Mouse (Mus musculus): ENCODE measurements around the gene Zfp287. TPM values are rescaled to one million over a fixed set of nuclear protein-coding genes. Genes with fewer than 3 reads are reported as not detected.

Zfp287 gene
- polyA plus RNA-seq, 1 experiment: 1.8 TPM

DNA sequence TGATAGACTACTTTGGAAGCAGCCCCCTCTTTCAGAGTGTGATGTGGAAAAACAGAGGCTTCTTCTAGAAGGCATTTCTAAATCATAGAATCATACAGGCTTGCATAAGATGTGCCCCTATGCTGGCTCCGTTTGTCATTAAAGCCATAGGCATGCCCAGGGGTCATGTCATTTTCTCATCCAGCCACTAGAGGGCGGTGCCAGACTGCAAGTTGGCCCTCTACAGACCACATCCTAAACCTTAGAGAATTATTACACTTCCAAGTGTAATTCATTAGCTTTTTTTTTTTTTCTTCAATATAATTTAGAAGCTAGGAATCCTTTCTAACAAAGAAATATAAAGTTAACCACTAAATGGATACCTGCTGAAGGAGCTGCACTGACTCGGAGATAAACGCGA lies 12.4 kb upstream of the Zfp287 start:
- H3K27me3 ChIP-seq (ENCODE audit: control insufficient read depth, insufficient read depth, low read length): no peaks in the 10 kb centered on the region
- no peaks in the 10 kb centered on the region for H3K4me1 ChIP-seq (ENCODE audit: control insufficient read depth, insufficient read depth, insufficient read length)
- no peaks in the 10 kb centered on the region for H3K36me3 ChIP-seq (ENCODE audit: control insufficient read depth, insufficient read depth, low read length)
- H3K4me3 ChIP-seq (ENCODE audit: extremely low read depth, insufficient read depth, insufficient read length): no peak overlapping the region
- DNase-seq (ENCODE audit: low read depth in 1 of 2, low spot score in 2 of 2): peak in 1 of 2 experiments; percentile 72
- 50% methylated on average over 5 of the region's 5 CpGs for WGBS
- TF ChIP-seq POLR2A (IDR thresholded peaks at IDR 0.05; ENCODE audit: low read depth, low read length) (no peak), CTCF (IDR thresholded peaks at IDR 0.05; ENCODE audit: extremely low read depth, insufficient read depth, insufficient read length, insufficient replicate concordance) (peak; percentile 80; the same call in 1 of the 2 replicates)
- no peak overlapping the region for H3K27ac ChIP-seq (ENCODE audit: insufficient read depth, low read length)

DNA sequence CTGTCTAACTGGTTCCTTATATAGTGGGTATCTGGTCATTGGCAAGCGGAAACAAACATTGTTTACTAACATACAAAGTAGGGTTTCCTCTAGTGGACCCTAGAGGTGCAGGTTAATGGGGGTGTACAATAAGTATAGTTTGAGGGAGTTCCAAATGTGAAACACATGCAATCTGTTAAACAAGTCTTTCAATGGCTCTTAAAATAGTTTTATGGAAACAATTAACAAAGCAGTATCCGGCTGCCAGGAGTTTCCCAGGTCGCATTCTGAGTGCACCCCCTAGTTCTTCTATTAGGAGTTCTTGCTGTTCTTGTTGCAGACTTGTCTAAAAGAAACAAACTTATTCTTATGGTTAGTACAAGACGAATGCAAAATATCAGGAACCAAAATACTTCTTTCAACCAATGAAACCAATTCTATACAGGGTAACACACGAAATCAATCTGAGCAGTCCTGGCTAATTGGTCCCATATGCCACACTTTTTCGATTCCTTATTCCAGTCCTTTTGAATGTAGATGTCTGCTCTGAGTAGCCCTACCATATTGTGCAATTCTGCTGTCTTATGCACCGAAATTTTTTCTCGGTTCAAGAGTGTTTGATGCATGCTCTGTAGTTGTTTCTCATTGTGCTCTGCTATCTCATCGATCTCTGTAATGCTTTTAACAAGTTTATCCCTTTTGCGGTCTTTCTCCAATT lies 10.7 kb upstream of the Zfp287 start:
- no peak for DNase-seq (ENCODE audit: low read depth in 1 of 2, low spot score in 2 of 2)
- 87% methylated on average over 10 of the region's 10 CpGs for WGBS
- no peaks in the 10 kb centered on the region for H3K27me3 ChIP-seq (ENCODE audit: control insufficient read depth, insufficient read depth, low read length)
- no peak overlapping the region for H3K27ac ChIP-seq (ENCODE audit: insufficient read depth, low read length)
- H3K4me3 ChIP-seq (ENCODE audit: extremely low read depth, insufficient read depth, insufficient read length): no peak overlapping the region
- H3K4me1 ChIP-seq (ENCODE audit: control insufficient read depth, insufficient read depth, insufficient read length): no peaks in the 10 kb centered on the region
- no peak for TF ChIP-seq POLR2A (IDR thresholded peaks at IDR 0.05; ENCODE audit: low read depth, low read length)
- no peak for TF ChIP-seq CTCF (IDR thresholded peaks at IDR 0.05; ENCODE audit: extremely low read depth, insufficient read depth, insufficient read length, insufficient replicate concordance)
- H3K36me3 ChIP-seq (ENCODE audit: control insufficient read depth, insufficient read depth, low read length): no peaks in the 10 kb centered on the region

DNA sequence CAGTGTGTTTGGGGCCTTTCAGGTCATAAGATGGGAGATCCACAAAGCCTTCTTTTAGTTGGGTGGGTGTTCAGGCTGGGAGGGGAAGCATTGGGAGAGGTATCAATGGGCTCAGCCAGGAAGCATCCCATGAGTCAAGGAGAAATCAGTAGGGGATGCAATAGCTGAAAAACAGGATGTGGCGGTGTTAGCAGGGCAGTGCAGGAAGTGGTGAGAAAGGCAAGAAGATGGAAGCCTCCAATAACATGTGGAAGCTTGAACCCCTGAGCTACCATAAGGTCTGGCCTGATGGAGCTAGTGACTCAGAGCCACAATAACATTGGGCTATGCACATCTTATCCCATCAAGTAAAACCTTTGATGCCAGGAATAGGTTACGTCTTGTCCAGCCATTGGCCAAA lies 9.5 kb upstream of the Zfp287 start:
- DNase-seq (ENCODE audit: low read depth in 1 of 2, low spot score in 2 of 2): no peak
- no peaks in the 10 kb centered on the region for H3K36me3 ChIP-seq (ENCODE audit: control insufficient read depth, insufficient read depth, low read length)
- no peaks in the 10 kb centered on the region for H3K27me3 ChIP-seq (ENCODE audit: control insufficient read depth, insufficient read depth, low read length)
- TF ChIP-seq CTCF (IDR thresholded peaks at IDR 0.05; ENCODE audit: extremely low read depth, insufficient read depth, insufficient read length, insufficient replicate concordance): no peak
- TF ChIP-seq POLR2A (IDR thresholded peaks at IDR 0.05; ENCODE audit: low read depth, low read length): no peak
- H3K27ac ChIP-seq (ENCODE audit: insufficient read depth, low read length): no peak overlapping the region
- 68% methylated on average over 2 of the region's 2 CpGs for WGBS
- H3K4me3 ChIP-seq (ENCODE audit: extremely low read depth, insufficient read depth, insufficient read length): no peak overlapping the region
- no peaks in the 10 kb centered on the region for H3K4me1 ChIP-seq (ENCODE audit: control insufficient read depth, insufficient read depth, insufficient read length)

DNA sequence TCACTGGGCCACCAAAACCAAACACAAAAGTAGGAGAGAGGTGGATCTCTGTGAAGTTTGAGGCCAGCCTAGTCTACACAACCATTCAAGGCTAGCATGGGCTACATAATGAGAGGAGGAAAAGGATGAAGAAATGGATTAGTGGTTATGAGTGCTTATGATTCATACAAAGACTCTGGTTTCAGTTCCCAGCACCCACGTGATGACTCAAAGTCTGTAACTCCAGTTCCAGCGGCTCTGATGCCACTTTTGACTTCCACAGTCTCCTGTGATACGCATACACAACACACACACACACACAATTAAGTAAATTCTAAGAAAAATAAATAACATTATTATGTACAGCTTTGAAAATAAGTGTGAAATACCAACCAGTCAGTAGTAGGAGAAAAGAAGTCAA lies 960 bp upstream of the Zfp287 start:
- H3K27ac ChIP-seq (ENCODE audit: insufficient read depth, low read length): no peak overlapping the region
- 71% methylated on average over 3 of the region's 3 CpGs for WGBS

DNA sequence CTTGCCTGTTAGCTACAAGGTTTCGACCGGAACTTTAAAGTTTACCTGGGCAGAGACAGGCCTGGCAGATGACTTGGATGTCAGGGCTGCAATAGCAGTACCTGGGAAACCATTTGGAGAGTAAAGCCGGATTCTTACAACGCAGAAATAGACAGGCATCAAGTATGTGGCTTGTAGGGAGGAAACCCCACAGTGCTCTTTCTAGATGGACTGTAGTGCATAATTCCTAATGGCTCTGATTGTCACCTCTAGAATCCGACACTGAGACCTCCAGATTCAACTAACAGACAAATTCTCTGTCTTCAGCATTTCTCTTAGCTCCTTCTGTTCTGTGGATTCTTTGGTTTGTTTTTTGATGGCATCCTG lies 300 bp upstream of the Zfp287 start:
- H3K27me3 ChIP-seq (ENCODE audit: control insufficient read depth, insufficient read depth, low read length): no peaks in the 10 kb centered on the region
- peak overlapping the region; percentile 81 for H3K4me3 ChIP-seq (ENCODE audit: extremely low read depth, insufficient read depth, insufficient read length)
- TF ChIP-seq CTCF (IDR thresholded peaks at IDR 0.05; ENCODE audit: extremely low read depth, insufficient read depth, insufficient read length, insufficient replicate concordance): no peak
- no peak for TF ChIP-seq POLR2A (IDR thresholded peaks at IDR 0.05; ENCODE audit: low read depth, low read length)
- no peaks in the 10 kb centered on the region for H3K4me1 ChIP-seq (ENCODE audit: control insufficient read depth, insufficient read depth, insufficient read length)
- no peak for DNase-seq (ENCODE audit: low read depth in 1 of 2, low spot score in 2 of 2)
- no peak overlapping the region for H3K27ac ChIP-seq (ENCODE audit: insufficient read depth, low read length)
- WGBS: 27% methylated on average over 5 of the region's 5 CpGs
- H3K36me3 ChIP-seq (ENCODE audit: control insufficient read depth, insufficient read depth, low read length): peaks cover 4% of the 10 kb centered on the region; the same call in 1 of the 2 replicates

More for the DNA sequence above, 960 bp upstream of the Zfp287 start:
- Histone ChIP-seq H3K4me1 (ENCODE audit: control insufficient read depth, insufficient read depth, insufficient read length) (no peaks in the 10 kb centered on the region), H3K4me3 (ENCODE audit: extremely low read depth, insufficient read depth, insufficient read length) (no peak overlapping the region), H3K27me3 (ENCODE audit: control insufficient read depth, insufficient read depth, low read length) (no peaks in the 10 kb centered on the region), H3K36me3 (ENCODE audit: control insufficient read depth, insufficient read depth, low read length) (0 out of 2 replicates have a peak, but pooled peaks cover 2% of the 10 kb centered on the region)
- no peak for TF ChIP-seq POLR2A (IDR thresholded peaks at IDR 0.05; ENCODE audit: low read depth, low read length)
- no peak for TF ChIP-seq CTCF (IDR thresholded peaks at IDR 0.05; ENCODE audit: extremely low read depth, insufficient read depth, insufficient read length, insufficient replicate concordance)
- DNase-seq (ENCODE audit: low read depth in 1 of 2, low spot score in 2 of 2): no peak

DNA sequence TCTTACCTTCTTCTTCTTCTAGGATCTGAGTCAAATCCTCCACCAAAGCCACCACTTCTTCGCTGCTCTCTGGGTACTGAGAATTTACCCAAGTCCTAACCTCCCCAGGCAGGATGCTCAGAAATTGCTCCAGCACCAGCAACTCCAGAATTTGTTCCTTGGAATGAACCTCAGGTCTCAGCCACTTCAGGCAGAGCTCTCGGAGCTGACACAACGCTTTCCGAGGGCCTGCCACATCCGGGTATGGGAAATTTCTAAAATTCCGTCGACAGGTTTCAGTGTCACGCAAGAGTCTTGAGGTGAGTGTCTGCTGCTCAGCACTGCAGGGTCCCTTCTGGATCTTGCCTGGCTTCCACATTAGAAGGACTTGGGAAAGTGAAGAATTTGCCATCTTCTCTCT lies 3.4 kb downstream of the Zfp287 start:
- Histone ChIP-seq H3K36me3 (ENCODE audit: control insufficient read depth, insufficient read depth, low read length) (peaks cover 6% of the 10 kb centered on the region; the same call in 1 of the 2 replicates), H3K4me3 (ENCODE audit: extremely low read depth, insufficient read depth, insufficient read length) (no peak overlapping the region), H3K27ac (ENCODE audit: insufficient read depth, low read length) (no peak overlapping the region), H3K4me1 (ENCODE audit: control insufficient read depth, insufficient read depth, insufficient read length) (no peaks in the 10 kb centered on the region), H3K27me3 (ENCODE audit: control insufficient read depth, insufficient read depth, low read length) (no peaks in the 10 kb centered on the region)
- TF ChIP-seq POLR2A (IDR thresholded peaks at IDR 0.05; ENCODE audit: low read depth, low read length) (no peak), CTCF (IDR thresholded peaks at IDR 0.05; ENCODE audit: extremely low read depth, insufficient read depth, insufficient read length, insufficient replicate concordance) (no peak)
- 94% methylated on average over 8 of the region's 8 CpGs for WGBS
- no peak for DNase-seq (ENCODE audit: low read depth in 1 of 2, low spot score in 2 of 2)

DNA sequence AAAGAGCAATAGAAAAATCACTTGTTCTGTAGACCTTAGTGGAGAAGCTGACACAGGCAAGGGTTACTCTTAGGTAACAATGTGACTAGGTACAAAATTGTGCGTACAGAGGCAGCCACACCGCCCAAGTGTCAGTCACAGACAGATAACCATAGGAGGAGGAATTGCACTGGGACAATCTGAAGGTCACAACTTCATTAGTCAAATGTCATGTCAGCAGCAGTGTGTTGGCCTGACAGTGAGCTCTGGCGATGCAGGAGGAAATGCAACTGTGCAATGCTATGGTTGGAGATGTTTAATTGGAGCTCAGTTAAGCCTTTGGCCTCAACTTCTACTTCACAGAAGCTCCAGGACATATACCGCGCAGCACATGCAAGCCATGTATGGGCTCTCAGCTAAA lies 21.0 kb downstream of the Zfp287 start:
- DNase-seq (ENCODE audit: low read depth in 1 of 2, low spot score in 2 of 2): no peak
- no peaks in the 10 kb centered on the region for H3K36me3 ChIP-seq (ENCODE audit: control insufficient read depth, insufficient read depth, low read length)
- no peak overlapping the region for H3K4me3 ChIP-seq (ENCODE audit: extremely low read depth, insufficient read depth, insufficient read length)
- TF ChIP-seq POLR2A (IDR thresholded peaks at IDR 0.05; ENCODE audit: low read depth, low read length) (no peak), CTCF (IDR thresholded peaks at IDR 0.05; ENCODE audit: extremely low read depth, insufficient read depth, insufficient read length, insufficient replicate concordance) (no peak)
- WGBS: 91% methylated on average over 5 of the region's 5 CpGs
- no peaks in the 10 kb centered on the region for H3K27me3 ChIP-seq (ENCODE audit: control insufficient read depth, insufficient read depth, low read length)
- no peaks in the 10 kb centered on the region; the same call in 1 of the 2 replicates for H3K4me1 ChIP-seq (ENCODE audit: control insufficient read depth, insufficient read depth, insufficient read length)
- H3K27ac ChIP-seq (ENCODE audit: insufficient read depth, low read length): no peak overlapping the region

Data from spleen, adult 2 months (tissue).